Mouse (Mus musculus) thymus, adult 18-20 months (tissue): ENCODE measurements around the gene Olfr1097.

Experiments used
- DNase-seq, 2 experiments: peaks; one replicate each; pipeline ENCODE4 v3.0.0; 2022; ENCODE audit warnings: mixed read lengths in 2 of 2

The Olfr1097 gene

DNA sequence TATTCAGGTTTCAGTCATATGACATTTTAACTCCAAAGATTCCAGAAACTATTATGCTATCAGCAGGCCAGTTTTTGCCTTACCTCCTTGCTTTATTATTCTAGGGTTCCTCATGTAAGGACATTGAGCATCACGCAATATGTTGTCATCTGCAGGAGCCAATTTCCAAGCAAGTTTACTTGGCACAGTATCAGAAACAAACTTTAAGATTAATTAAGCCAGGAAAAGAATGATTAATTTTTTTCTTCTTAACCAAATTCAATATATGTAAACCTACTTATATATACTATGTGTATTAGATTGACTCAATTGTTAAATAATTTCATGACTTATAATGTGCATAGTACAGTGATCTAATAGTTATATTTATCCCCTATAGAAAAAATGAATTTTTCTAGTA, at the start of gene Olfr1097:
Gene Olfr1097 (minus strand): TSS at position 101 of the 400 bp plus-strand sequence.
- no peak for DNase-seq

DNA sequence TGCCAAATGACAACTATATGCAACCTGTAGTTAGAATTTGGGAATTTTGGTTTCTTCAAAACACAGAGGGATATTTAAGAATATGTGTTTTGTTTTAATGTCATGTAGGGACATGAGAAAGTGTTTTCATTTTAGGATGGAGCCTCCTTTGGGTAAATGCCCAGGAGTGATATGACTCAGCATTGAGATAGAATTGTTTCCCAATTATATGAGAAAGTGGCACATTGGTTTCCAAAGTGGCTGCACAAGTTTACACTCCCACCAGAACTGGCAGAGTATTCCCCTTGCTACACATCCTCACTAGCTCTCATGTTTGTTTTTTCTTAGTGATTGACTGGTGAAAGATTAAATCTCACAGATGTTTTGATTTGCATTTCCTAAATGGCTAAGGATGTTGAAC, 34.5 kb upstream of the Olfr1097 start:
- no peak for DNase-seq

DNA sequence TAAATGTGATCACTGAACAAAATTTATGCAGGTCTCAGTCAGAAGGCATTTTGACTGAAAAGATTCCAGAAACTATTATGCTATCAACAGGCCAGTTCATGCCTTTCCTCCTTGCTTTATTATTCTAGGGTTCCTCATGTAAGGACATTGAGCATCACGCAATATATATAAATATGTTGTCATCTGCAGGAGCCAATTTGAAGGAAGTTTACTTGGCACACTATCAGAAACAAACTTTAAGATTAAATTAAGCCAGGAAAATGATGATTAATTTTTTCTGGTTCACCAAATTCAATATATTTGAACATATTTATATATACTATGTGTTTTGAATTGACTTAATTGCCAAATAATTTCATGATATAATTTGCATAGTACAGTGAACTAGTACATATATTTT, 32.4 kb upstream of the Olfr1097 start, which contains the start of gene Olfr1098:
Gene Olfr1098 (minus strand): TSS at position 101 of the 400 bp plus-strand sequence.
- no peak for DNase-seq

GRCm38 (mm10) chr2:86905647-86906046, 13.6 kb upstream of the Olfr1097 start:
- DNase-seq = no peak

- no peak for DNase-seq
Measured at GRCm38 (mm10) chr2:86874702-86875101, 17.3 kb downstream of the Olfr1097 start, which contains the start of gene Gm13723. Gene Gm13723 (minus strand): TSS chr2:86874802.

- DNase-seq = no peak
Measured at GRCm38 (mm10) chr2:86851596-86851995, 40.4 kb downstream of the Olfr1097 start, which contains the start of gene Olfr1095. Gene Olfr1095 (minus strand): TSS chr2:86851696.
